Mouse (Mus musculus): Measurements from ENCODE around the gene Gm20736. TPM values are rescaled to one million over a fixed set of nuclear protein-coding genes. Genes with fewer than 3 reads are reported as not detected.
"Not testable (repeated sequence)": the region's sequence is repeated elsewhere in the genome, so short reads cannot be mapped to it uniquely, and the experiment has no call there.

The Gm20736 gene
- total RNA-seq (2021), result not detected

GRCm38 (mm10) chrY:65377390-65377789 lies at the start of gene Gm20736:
TSS of gene Gm20736 (plus strand) at chrY:65377690.
- DNase-seq (ENCODE audit: extremely low spot score in 1 of 2, low spot score in 1 of 2), result not testable (repeated sequence)

Other genes with a start within 250 kb of the Gm20736 start
- gene Gm20924, start 170.2 kb upstream of the Gm20736 start, total RNA-seq (2021), result not detected